Mouse (Mus musculus) heart, adult 2 months (tissue): ENCODE data around the gene Nmnat1. TPM values are rescaled to one million over a fixed set of nuclear protein-coding genes. Genes with fewer than 3 reads are reported as not detected.
A peak's percentile ranks its signal among the peaks of the same experiment; 100 is the strongest.
"Not testable (repeated sequence)": the region's sequence is repeated elsewhere in the genome, so short reads cannot be mapped to it uniquely, and the experiment has no call there.

ENCODE experiments used
- DNase-seq, 2 experiments: peaks; one replicate each; pipeline ENCODE4 v3.0.0; 2021
- H3K27ac ChIP-seq: fragments of 200-600 bp; 2 replicates; pipeline ENCODE4 v1.8.1; 2022
- H3K27me3 ChIP-seq: fragments of 200-500 bp; 2 replicates; pipeline ENCODE4 v1.6.1; 2012; ENCODE audit warnings: mild to moderate bottlenecking, low read length, inconsistent platforms, mixed read lengths; ENCODE audit not compliant: control insufficient read depth, insufficient read depth
- H3K36me3 ChIP-seq: fragments of 200-500 bp; 2 replicates; pipeline ENCODE4 v1.6.1; 2012; ENCODE audit warnings: low read length, inconsistent platforms; ENCODE audit not compliant: control insufficient read depth, insufficient read depth
- H3K4me1 ChIP-seq: fragments of 200-500 bp; 2 replicates; pipeline ENCODE4 v1.6.1; 2011; ENCODE audit warnings: low read length; ENCODE audit not compliant: control insufficient read depth, insufficient read depth
- H3K4me3 ChIP-seq: fragments of 200-600 bp; 2 replicates; pipeline ENCODE4 v1.8.1; 2022
- H3K79me2 ChIP-seq: fragments of 200-500 bp; replicated peaks from 2 replicates; pipeline ENCODE4 v1.6.1; 2012; ENCODE audit warnings: mild to moderate bottlenecking, inconsistent platforms, low read length, moderate library complexity, mixed read lengths; ENCODE audit not compliant: control insufficient read depth, insufficient read depth
- H3K9ac ChIP-seq: fragments of 200-500 bp; 2 replicates; pipeline ENCODE4 v1.6.1; 2012; ENCODE audit warnings: low read depth, mild to moderate bottlenecking, control low read depth, inconsistent platforms, low read length, mixed read lengths
- CTCF ChIP-seq: fragments of 200-600 bp; IDR thresholded peaks from 2 replicates; pipeline ENCODE4 v1.8.1; 2022; ENCODE audit warnings: antibody characterized with exemption, mild to moderate bottlenecking, moderate library complexity
- EP300 ChIP-seq: fragments of 200-500 bp; IDR thresholded peaks from 2 replicates; pipeline ENCODE4 v1.6.1; 2011; ENCODE audit warnings: low read depth, low read length, control low read depth; ENCODE audit not compliant: insufficient read depth
- POLR2A ChIP-seq: fragments of 200-500 bp; IDR thresholded peaks from 2 replicates; pipeline ENCODE4 v1.6.1; 2011; ENCODE audit warnings: mild to moderate bottlenecking, low read depth, low read length, control low read depth; ENCODE audit not compliant: insufficient read depth
- WGBS: fragments of 180-500 bp; shearing (Covaris S2); methylation state at CpG from one replicate; pipeline ENCODE4 v1.1.7; 2018; 5-methylcytosine and 5-hydroxymethylcytosine counted together
- intact Hi-C: fragments of 180-260 bp; cut with DNase I; formaldehyde crosslinking; loops from one replicate; pipeline ENCODE4 v1.15.1; 2025
- polyA plus RNA-seq: library from polyadenylated mRNA; depleted of rRNA; stranded (reverse); fragments of >200 nt; gene quantifications from 2 replicates; pipeline ENCODE4 v1.2.3, GENCODE M21; 2012
- total RNA-seq, 2 experiments: library from RNA; stranded (reverse); gene quantifications; 2 replicates each; pipeline ENCODE4 v1.2.3; 2021

Nmnat1 gene
- total and polyA plus RNA-seq, 3 experiments = 20.6 to 36.1 (median 29.4) TPM

- 63% methylated on average over 8 of the region's 8 CpGs for WGBS
- no peaks in the 10 kb centered on the region for H3K27me3 ChIP-seq
- H3K9ac ChIP-seq = no peak overlapping the region
- H3K79me2 ChIP-seq = no peaks in the 10 kb centered on the region
- no peak overlapping the region for H3K4me3 ChIP-seq
- H3K4me1 ChIP-seq = peaks cover 3% of the 10 kb centered on the region
- intact Hi-C loops = loop anchor here (10.0 kb wide), 1 partner anchor 296 kb away; no protein-coding TSS in a partner anchor
- H3K36me3 ChIP-seq = no peaks in the 10 kb centered on the region
- no peak for DNase-seq
- H3K27ac ChIP-seq = no peak overlapping the region
- no peak for TF ChIP-seq POLR2A
- TF ChIP-seq EP300 = no peak
- TF ChIP-seq CTCF = no peak
Measured at GRCm38 (mm10) chr4:149440576-149440975, 44.4 kb downstream of the Nmnat1 start.

- intact Hi-C loops, H3K27ac ChIP-seq: not testable (repeated sequence)
- 69% methylated on average over 1 of the region's 1 CpGs for WGBS
Measured at GRCm38 (mm10) chr4:149431887-149432286, 53.1 kb downstream of the Nmnat1 start.

GRCm38 (mm10) chr4:149429592-149429991 lies 55.4 kb downstream of the Nmnat1 start:
- intact Hi-C loops = no loop called here
- no peak for DNase-seq
- Histone ChIP-seq H3K79me2 (0 out of 2 replicates have a peak, but pooled peaks cover 2% of the 10 kb centered on the region), H3K4me3 (no peak overlapping the region), H3K36me3 (no peaks in the 10 kb centered on the region), H3K9ac (no peak overlapping the region), H3K27me3 (no peaks in the 10 kb centered on the region), H3K27ac (no peak overlapping the region), H3K4me1 (peaks cover under 1% of the 10 kb centered on the region; the same call in 1 of the 2 replicates)
- WGBS = 73% methylated on average over 5 of the region's 5 CpGs
- TF ChIP-seq EP300 (no peak), CTCF (no peak), POLR2A (no peak)

More at GRCm38 (mm10) chr4:149431887-149432286, 53.1 kb downstream of the Nmnat1 start:
- H3K4me3 ChIP-seq, H3K4me1 ChIP-seq, H3K27me3 ChIP-seq, H3K36me3 ChIP-seq, DNase-seq, H3K9ac ChIP-seq, H3K79me2 ChIP-seq: not testable (repeated sequence)

- Histone ChIP-seq H3K4me3 (peak within 1 kb of the TSS; percentile 84), H3K27me3 (no peaks in the 10 kb centered on the region), H3K36me3 (no peaks in the 10 kb centered on the region), H3K27ac (peak within 1 kb of the TSS; percentile 99), H3K79me2 (peaks cover 7% of the 10 kb centered on the region), H3K4me1 (peaks cover 4% of the 10 kb centered on the region), H3K9ac (peak within 1 kb of the TSS; percentile 91)
- under 1% methylated on average over 46 of the region's 50 CpGs for WGBS
- DNase-seq = peak; percentile 96 to 97
- intact Hi-C loops = no loop called here
- TF ChIP-seq EP300 = no peak
- TF ChIP-seq POLR2A = peak; percentile 79
Measured at GRCm38 (mm10) chr4:149426325-149427199, 58.4 kb downstream of the Nmnat1 start, which contains the start of gene Ube4b. Gene Ube4b (minus strand): TSS chr4:149426749.

- DNase-seq = peak in 1 of 2 experiments; percentile 39
- Histone ChIP-seq H3K36me3 (no peaks in the 10 kb centered on the region), H3K9ac (peak overlapping the region; percentile 91), H3K4me1 (peaks cover 4% of the 10 kb centered on the region), H3K4me3 (peak overlapping the region; percentile 84), H3K27me3 (no peaks in the 10 kb centered on the region), H3K79me2 (peaks cover 9% of the 10 kb centered on the region), H3K27ac (peak overlapping the region; percentile 99)
- WGBS = under 1% methylated on average over 35 of the region's 35 CpGs
- intact Hi-C loops = no loop called here
- no peak for TF ChIP-seq EP300
Measured at GRCm38 (mm10) chr4:149425801-149426292, 59.2 kb downstream of the Nmnat1 start.

- WGBS = 3% methylated on average over 9 of the region's 9 CpGs
- peak overlapping the region; percentile 84 for H3K4me3 ChIP-seq
- H3K79me2 ChIP-seq = peaks cover 9% of the 10 kb centered on the region
- peak overlapping the region; percentile 99 for H3K27ac ChIP-seq
- no peaks in the 10 kb centered on the region for H3K27me3 ChIP-seq
- H3K9ac ChIP-seq = no peak overlapping the region
- no peaks in the 10 kb centered on the region for H3K36me3 ChIP-seq
- intact Hi-C loops = no loop called here
- peaks cover 4% of the 10 kb centered on the region for H3K4me1 ChIP-seq
- no peak for DNase-seq
- 0 out of 2 replicates have a peak, but pooled peaks have one; percentile 27 for TF ChIP-seq POLR2A
- no peak for TF ChIP-seq EP300
Measured at GRCm38 (mm10) chr4:149424755-149425154, 60.2 kb downstream of the Nmnat1 start.
